Mouse (Mus musculus) MEL (cell line): ENCODE measurements around the gene Lrpap1. TPM values are rescaled to one million over a fixed set of nuclear protein-coding genes. Genes with fewer than 3 reads are reported as not detected.

Experiments used
- DNase-seq: peaks from one replicate; pipeline ENCODE4 v3.0.0; 2011; ENCODE audit warnings: low read depth, low spot score
- H3K27ac ChIP-seq: 2 replicates; pipeline ENCODE4 v1.5.1; 2012; ENCODE audit warnings: low read depth, mild to moderate bottlenecking, control low read depth, low read length, moderate library complexity; ENCODE audit not compliant: control insufficient read depth
- H3K27me3 ChIP-seq, 2 experiments: fragments of 150-350 bp in 1 of 2; sonication (generic) in 1 of 2; 2 replicates each; pipeline ENCODE4 v1.6.1; 2012; ENCODE audit warnings: low read length in 2 of 2, mild to moderate bottlenecking in 2 of 2, improper control_type of control experiment in 1 of 2, moderate library complexity in 1 of 2; ENCODE audit not compliant: insufficient read depth in 2 of 2, control insufficient read depth in 1 of 2
- H3K36me3 ChIP-seq, 2 experiments: 2 replicates each; pipeline ENCODE4 v1.6.1; 2012 to 2014; ENCODE audit warnings: low read length in 2 of 2, improper control_type of control experiment in 1 of 2, inconsistent platforms in 1 of 2, mild to moderate bottlenecking in 1 of 2; ENCODE audit not compliant: insufficient read depth in 2 of 2, control insufficient read depth in 1 of 2
- H3K4me1 ChIP-seq, 2 experiments: fragments of 150-350 bp in 1 of 2; sonication (generic) in 1 of 2; 2 replicates each; pipeline ENCODE4 v1.6.1; 2012; ENCODE audit warnings: low read length in 2 of 2, improper control_type of control experiment in 1 of 2, mild to moderate bottlenecking in 1 of 2; ENCODE audit not compliant: insufficient read depth in 2 of 2, control insufficient read depth in 1 of 2
- H3K4me3 ChIP-seq, 2 experiments: fragments of 150-350 bp in 1 of 2; sonication (generic) in 1 of 2; 2 replicates each; pipeline ENCODE4 v1.5.1; 2012; ENCODE audit warnings: low read depth in 2 of 2, low read length in 2 of 2, mild to moderate bottlenecking in 2 of 2, moderate library complexity in 2 of 2, control low read depth in 1 of 2, improper control_type of control experiment in 1 of 2; ENCODE audit not compliant: control insufficient read depth in 1 of 2, insufficient read depth in 1 of 2
- H3K79me2 ChIP-seq: 2 replicates; pipeline ENCODE4 v1.6.1; 2012; ENCODE audit warnings: mild to moderate bottlenecking, low read length, moderate library complexity; ENCODE audit not compliant: control insufficient read depth, poor library complexity, insufficient read depth
- H3K9ac ChIP-seq: 2 replicates; pipeline ENCODE4 v1.6.1; 2012; ENCODE audit warnings: low read depth, mild to moderate bottlenecking, control low read depth, low read length, moderate library complexity; ENCODE audit not compliant: control insufficient read depth, poor library complexity, severe bottlenecking
- H3K9me3 ChIP-seq: fragments of 150-350 bp; sonication (generic); replicated peaks from 2 replicates; pipeline ENCODE4 v1.6.1; 2012; ENCODE audit warnings: mild to moderate bottlenecking, low read length, improper control_type of control experiment, moderate library complexity; ENCODE audit not compliant: insufficient read depth
- CHD2 ChIP-seq: IDR thresholded peaks from 2 replicates; pipeline ENCODE4 v1.6.1; 2011; ENCODE audit warnings: low read length, improper control_type of control experiment
- EP300 ChIP-seq, 2 experiments: IDR thresholded peaks; 2 replicates each; pipeline ENCODE4 v1.6.1; 2011; ENCODE audit warnings: improper control_type of control experiment in 2 of 2, low read length in 2 of 2, low read depth in 1 of 2, mild to moderate bottlenecking in 1 of 2
- ETS1 ChIP-seq: IDR thresholded peaks from 2 replicates; pipeline ENCODE4 v1.6.1; 2012; ENCODE audit warnings: low read depth, mild to moderate bottlenecking, inconsistent platforms, low read length, improper control_type of control experiment, moderate library complexity
- GABPA ChIP-seq: IDR thresholded peaks from 2 replicates; pipeline ENCODE4 v1.6.1; 2012; ENCODE audit warnings: low read depth, mild to moderate bottlenecking, inconsistent platforms, low read length, improper control_type of control experiment, moderate library complexity
- HCFC1 ChIP-seq: IDR thresholded peaks from 2 replicates; pipeline ENCODE4 v1.6.1; 2012; ENCODE audit warnings: low read depth, mild to moderate bottlenecking, inconsistent platforms, low read length, improper control_type of control experiment, moderate library complexity
- JUND ChIP-seq: IDR thresholded peaks from 2 replicates; pipeline ENCODE4 v1.6.1; 2011; ENCODE audit warnings: low read depth, mild to moderate bottlenecking, improper control_type of control experiment, low read length
- KAT2A ChIP-seq: conservative IDR thresholded peaks from 2 replicates; pipeline ENCODE4 v1.6.1; 2012; ENCODE audit warnings: low read depth, low read length, improper control_type of control experiment, inconsistent platforms
- MAFK ChIP-seq: IDR thresholded peaks from 2 replicates; pipeline ENCODE4 v1.6.1; 2011; ENCODE audit warnings: low read depth, mild to moderate bottlenecking, low read length, improper control_type of control experiment, borderline replicate concordance
- MAX ChIP-seq: IDR thresholded peaks from 2 replicates; pipeline ENCODE4 v1.6.1; 2011; ENCODE audit warnings: low read length, improper control_type of control experiment
- MAZ ChIP-seq: IDR thresholded peaks from 2 replicates; pipeline ENCODE4 v1.6.1; 2012; ENCODE audit warnings: low read depth, mild to moderate bottlenecking, inconsistent platforms, low read length, improper control_type of control experiment
- MXI1 ChIP-seq: IDR thresholded peaks from 2 replicates; pipeline ENCODE4 v1.6.1; 2011; ENCODE audit warnings: mild to moderate bottlenecking, low read depth, low read length, improper control_type of control experiment
- POLR2A ChIP-seq, 2 experiments: IDR thresholded peaks; 2 replicates each; pipeline ENCODE4 v1.6.1; 2011 to 2012; ENCODE audit warnings: low read length in 2 of 2, mild to moderate bottlenecking in 2 of 2, control low read depth in 1 of 2, improper control_type of control experiment in 1 of 2, low read depth in 1 of 2, moderate library complexity in 1 of 2; ENCODE audit not compliant: control insufficient read depth in 1 of 2, insufficient read depth in 1 of 2, poor library complexity in 1 of 2
- POLR2AphosphoS2 ChIP-seq: IDR thresholded peaks from 2 replicates; pipeline ENCODE4 v1.6.1; 2011; ENCODE audit warnings: low read length, improper control_type of control experiment
- RAD21 ChIP-seq: IDR thresholded peaks from 2 replicates; pipeline ENCODE4 v1.6.1; 2011; ENCODE audit warnings: mild to moderate bottlenecking, low read depth, low read length, improper control_type of control experiment
- RCOR1 ChIP-seq: IDR thresholded peaks from 2 replicates; pipeline ENCODE4 v1.6.1; 2012; ENCODE audit warnings: low read depth, mild to moderate bottlenecking, inconsistent platforms, low read length, improper control_type of control experiment
- SMC3 ChIP-seq: IDR thresholded peaks from 2 replicates; pipeline ENCODE4 v1.6.1; 2011; ENCODE audit warnings: low read depth, low read length, improper control_type of control experiment
- UBTF ChIP-seq: IDR thresholded peaks from 2 replicates; pipeline ENCODE4 v1.6.1; 2012; ENCODE audit warnings: low read depth, mild to moderate bottlenecking, inconsistent platforms, low read length, improper control_type of control experiment, moderate library complexity, borderline replicate concordance; ENCODE audit not compliant: insufficient read depth
- USF2 ChIP-seq, 2 experiments: IDR thresholded peaks; 2 replicates each; pipeline ENCODE4 v1.6.1; 2011 to 2012; ENCODE audit warnings: improper control_type of control experiment in 2 of 2, low read length in 2 of 2, borderline replicate concordance in 1 of 2, inconsistent platforms in 1 of 2, low read depth in 1 of 2, mild to moderate bottlenecking in 1 of 2; ENCODE audit not compliant: insufficient read depth in 1 of 2
- ZKSCAN1 ChIP-seq: IDR thresholded peaks from 2 replicates; pipeline ENCODE4 v1.6.1; 2012; ENCODE audit warnings: low read depth, mild to moderate bottlenecking, inconsistent platforms, low read length, improper control_type of control experiment, moderate library complexity
- ZNF384 ChIP-seq: IDR thresholded peaks from 2 replicates; pipeline ENCODE4 v1.6.1; 2012; ENCODE audit warnings: low read depth, mild to moderate bottlenecking, inconsistent platforms, low read length, improper control_type of control experiment
- polyA plus RNA-seq, 2 experiments: library from polyadenylated mRNA; stranded (reverse) in 1 of 2; unstranded in 1 of 2; fragments of >175 nt in 1 of 2; fragments of >200 nt in 1 of 2; gene quantifications; 2 replicates each; pipeline versions ENCODE4 v1.2.1 to v1.2.4; 2012; ENCODE audit warnings: low replicate concordance in 2 of 2, low read depth in 1 of 2; ENCODE audit not compliant: insufficient read length in 2 of 2, insufficient read depth in 1 of 2, missing spikeins in 1 of 2
- total RNA-seq: library from RNA; depleted of rRNA; stranded (reverse); fragments of 300-350 nt; gene quantifications from 2 replicates; pipeline ENCODE4 v1.2.3, GENCODE M21; 2012

The Lrpap1 gene
- total and polyA plus RNA-seq, 3 experiments: 45.0 to 74.7 TPM; not detected in 1

- no peaks in the 10 kb centered on the region for H3K9me3 ChIP-seq
- TF ChIP-seq RAD21: no peak
- TF ChIP-seq ZNF384: no peak
- no peak for TF ChIP-seq MXI1
- no peak for TF ChIP-seq POLR2A (IDR thresholded peaks at IDR 0.05; ENCODE audit: control insufficient read depth in 1 of 2, insufficient read depth in 1 of 2, low read depth in 1 of 2, low read length in 2 of 2, poor library complexity in 1 of 2)
- TF ChIP-seq MAX: no peak
- TF ChIP-seq ZKSCAN1: no peak
- no peak for TF ChIP-seq EP300 (IDR thresholded peaks at IDR 0.05; ENCODE audit: low read depth in 1 of 2, low read length in 2 of 2)
- TF ChIP-seq CHD2: no peak
- no peak for TF ChIP-seq RCOR1
- no peak for TF ChIP-seq KAT2A
- no peak for TF ChIP-seq HCFC1
- H3K4me1 ChIP-seq: no peaks in the 10 kb centered on the region
- no peaks in the 10 kb centered on the region for H3K27me3 ChIP-seq
- H3K9ac ChIP-seq: no peak overlapping the region
- no peak overlapping the region for H3K27ac ChIP-seq
- no peaks in the 10 kb centered on the region for H3K36me3 ChIP-seq
- DNase-seq: peak; percentile 42
- no peaks in the 10 kb centered on the region for H3K79me2 ChIP-seq
- H3K4me3 ChIP-seq: no peak overlapping the region
Observed at GRCm38 (mm10) chr5:35138183-35138611, 32.6 kb upstream of the Lrpap1 start.

GRCm38 (mm10) chr5:35137510-35138182 lies 32.1 kb upstream of the Lrpap1 start:
- H3K9me3 ChIP-seq: no peaks in the 10 kb centered on the region
- no peak for TF ChIP-seq GABPA
- TF ChIP-seq MAFK: no peak
- TF ChIP-seq POLR2AphosphoS2: no peak
- no peak for TF ChIP-seq UBTF
- TF ChIP-seq CHD2: no peak
- H3K36me3 ChIP-seq: no peaks in the 10 kb centered on the region
- H3K4me3 ChIP-seq: no peak overlapping the region
- no peaks in the 10 kb centered on the region for H3K4me1 ChIP-seq
- H3K9ac ChIP-seq: no peak overlapping the region
- H3K27ac ChIP-seq: no peak overlapping the region
- H3K79me2 ChIP-seq: no peaks in the 10 kb centered on the region
- no peaks in the 10 kb centered on the region for H3K27me3 ChIP-seq
- no peak for DNase-seq

GRCm38 (mm10) chr5:35135903-35136302 lies 30.3 kb upstream of the Lrpap1 start:
- TF ChIP-seq JUND (no peak), MAZ (no peak), SMC3 (no peak), KAT2A (no peak), ETS1 (no peak), ZKSCAN1 (no peak), HCFC1 (no peak), USF2 (IDR thresholded peaks at IDR 0.05; ENCODE audit: borderline replicate concordance in 1 of 2, insufficient read depth in 1 of 2, low read depth in 1 of 2, low read length in 2 of 2) (no peak)
- Histone ChIP-seq H3K27ac (no peak overlapping the region), H3K4me1 (no peaks in the 10 kb centered on the region), H3K4me3 (no peak overlapping the region), H3K27me3 (no peaks in the 10 kb centered on the region), H3K9me3 (no peaks in the 10 kb centered on the region), H3K79me2 (no peaks in the 10 kb centered on the region), H3K9ac (no peak overlapping the region), H3K36me3 (no peaks in the 10 kb centered on the region)
- DNase-seq: no peak
